Mouse (Mus musculus) frontal cortex, postnatal 14 days (tissue): ENCODE measurements around the gene Tlcd2.

Source experiments
- DNase-seq, 2 experiments: peaks; one replicate each; pipeline ENCODE4 v3.0.0; 2022; ENCODE audit warnings: low spot score in 2 of 2

Tlcd2 gene

GRCm38 (mm10) chr11:75460844-75461742, at the start of gene Tlcd2:
Tlcd2 (plus strand) TSS chr11:75461715.
- DNase-seq = peak; percentile 99 to 100

- no peak for DNase-seq
These were observed 46.4 kb upstream of the Tlcd2 start for GRCm38 (mm10) chr11:75415096-75415495.

GRCm38 (mm10) chr11:75415994-75416393, 45.5 kb upstream of the Tlcd2 start:
- no peak for DNase-seq

GRCm38 (mm10) chr11:75420037-75420436, 41.5 kb upstream of the Tlcd2 start:
- no peak for DNase-seq

- DNase-seq = no peak
These were observed 40.6 kb upstream of the Tlcd2 start for GRCm38 (mm10) chr11:75420810-75421374.

GRCm38 (mm10) chr11:75421375-75422012, 40.0 kb upstream of the Tlcd2 start:
- DNase-seq = no peak

- DNase-seq = no peak
These were observed 39.3 kb upstream of the Tlcd2 start, which contains the start of gene Serpinf1 for GRCm38 (mm10) chr11:75422013-75422792. Serpinf1 (minus strand) TSS chr11:75422701.

- no peak for DNase-seq
These were observed 38.4 kb upstream of the Tlcd2 start for GRCm38 (mm10) chr11:75423091-75423490.

GRCm38 (mm10) chr11:75424033-75424432, 37.5 kb upstream of the Tlcd2 start:
- DNase-seq = no peak

GRCm38 (mm10) chr11:75424459-75424858, 37.1 kb upstream of the Tlcd2 start:
- no peak for DNase-seq

- DNase-seq = no peak
These were observed 32.4 kb upstream of the Tlcd2 start for GRCm38 (mm10) chr11:75429019-75429705.

GRCm38 (mm10) chr11:75431307-75431706, 30.2 kb upstream of the Tlcd2 start:
- DNase-seq = peak; percentile 55 to 81

GRCm38 (mm10) chr11:75434138-75434537, 27.4 kb upstream of the Tlcd2 start:
- no peak for DNase-seq

- DNase-seq = no peak
These were observed 23.3 kb upstream of the Tlcd2 start for GRCm38 (mm10) chr11:75438194-75438593.

- no peak for DNase-seq
These were observed 22.7 kb upstream of the Tlcd2 start for GRCm38 (mm10) chr11:75438804-75439203.

- DNase-seq = no peak
These were observed 22.2 kb upstream of the Tlcd2 start, which contains the start of gene Serpinf2 for GRCm38 (mm10) chr11:75439363-75439762. Serpinf2 (minus strand) TSS chr11:75439591.

- no peak for DNase-seq
These were observed 21.6 kb upstream of the Tlcd2 start for GRCm38 (mm10) chr11:75439951-75440350.

- DNase-seq = no peak
These were observed 20.5 kb upstream of the Tlcd2 start for GRCm38 (mm10) chr11:75441034-75441433.

GRCm38 (mm10) chr11:75441601-75442000, 19.9 kb upstream of the Tlcd2 start:
- no peak for DNase-seq

GRCm38 (mm10) chr11:75443711-75444110, 17.8 kb upstream of the Tlcd2 start:
- DNase-seq = no peak

GRCm38 (mm10) chr11:75448575-75448974, 12.9 kb upstream of the Tlcd2 start:
- DNase-seq = no peak
